Mouse (Mus musculus) gastrocnemius, adult 2 months (tissue): ENCODE data around the gene Cnot3. TPM values are rescaled to one million over a fixed set of nuclear protein-coding genes. Genes with fewer than 3 reads are reported as not detected.
"Not testable (repeated sequence)": the region's sequence is repeated elsewhere in the genome, so short reads cannot be mapped to it uniquely, and the experiment has no call there.

Source experiments
- DNase-seq: peaks from one replicate; pipeline ENCODE4 v3.0.0; 2022
- H3K27ac ChIP-seq: fragments of 200-600 bp; 2 replicates; pipeline ENCODE4 v1.8.1; 2022; ENCODE audit warnings: mild to moderate bottlenecking
- H3K4me3 ChIP-seq: fragments of 200-600 bp; 2 replicates; pipeline ENCODE4 v1.8.1; 2022; ENCODE audit warnings: mild to moderate bottlenecking, moderate library complexity
- CTCF ChIP-seq: fragments of 200-600 bp; IDR thresholded peaks from 2 replicates; pipeline ENCODE4 v1.8.1; 2022; ENCODE audit warnings: antibody characterized with exemption, mild to moderate bottlenecking, moderate library complexity
- intact Hi-C: fragments of 180-260 bp; cut with DNase I; formaldehyde crosslinking; loops from one replicate; pipeline ENCODE4 v1.15.1; 2025
- long read RNA-seq, 2 experiments: library from polyadenylated mRNA; stranded (forward); transcript quantifications; one replicate each; pipeline ENCODE4 v2.0.0; 2021
- total RNA-seq, 2 experiments: library from RNA; stranded (reverse); gene quantifications; 2 replicates each; pipeline ENCODE4 v1.2.3; 2021

Gene Cnot3
- total RNA-seq: 10 to 100 TPM; 16.0 to 20.2 TPM
- long read RNA-seq, experiment 1, transcript Cnot3-201 (18 exons, 2,822 nt): major isoform, 15 of 28 reads
- long read RNA-seq, experiment 1, partial matches to known transcripts: 2 of 28 reads
- long read RNA-seq, experiment 1, other reads (novel, unspliced or antisense): 11 of 28 reads
- long read RNA-seq, experiment 2, full-length matches to known transcripts: 18 of 31 reads
- long read RNA-seq, experiment 2, partial matches to known transcripts: 0 of 31 reads
- long read RNA-seq, experiment 2, other reads (novel, unspliced or antisense): 13 of 31 reads

DNA sequence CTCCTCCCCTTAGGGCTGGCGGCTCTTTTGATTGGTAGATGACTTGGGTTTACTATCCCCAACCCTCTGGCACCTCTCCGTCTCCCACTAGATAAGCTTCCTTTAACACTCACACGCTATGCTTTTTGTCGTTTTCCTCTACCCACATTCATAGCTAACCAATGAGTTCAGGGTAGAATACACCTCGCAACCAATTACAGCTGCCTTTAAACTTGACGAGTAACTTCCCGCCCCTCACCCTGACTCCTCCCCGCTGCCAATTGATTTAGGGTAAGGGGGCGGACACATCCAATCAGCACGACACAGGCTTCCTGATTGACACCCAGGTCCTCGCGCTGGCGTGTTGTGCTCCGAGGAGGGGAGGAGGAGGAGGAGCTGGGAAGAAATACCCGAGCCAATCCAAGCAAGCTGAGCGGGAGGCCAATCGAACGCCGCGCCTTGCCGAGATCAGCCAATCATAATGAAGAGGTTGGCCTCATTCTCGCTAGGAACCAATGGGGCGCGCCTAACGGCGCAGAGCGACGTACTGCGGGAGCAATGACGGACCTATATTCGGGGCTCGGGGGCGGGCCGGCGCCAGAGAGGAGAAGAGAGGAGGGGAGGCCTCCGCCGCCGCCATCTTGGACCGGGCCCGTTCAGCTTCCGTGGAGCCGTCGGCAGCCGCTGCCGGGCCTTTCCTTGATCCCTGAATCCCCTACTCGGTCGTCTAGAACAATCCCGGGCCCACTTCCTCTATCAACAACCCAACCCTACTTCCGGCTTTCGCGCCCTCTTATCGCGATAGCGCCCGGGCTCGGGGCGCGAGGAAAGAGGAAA lies at the start of gene Cnot3:
TSS of gene Cnot3 (plus strand) at position 597 of the 816 bp plus-strand sequence.
- intact Hi-C loops: loop anchor here (1.0 to 10.0 kb wide), 3 partner anchors 20 to 500 kb away; partner anchors contain the start of genes Leng1, Mboat7 and Tsen34
- peak within 1 kb of the TSS; percentile 75 for H3K4me3 ChIP-seq
- peak; percentile 99 for DNase-seq
- no peak for TF ChIP-seq CTCF
- peak within 1 kb of the TSS; percentile 98 for H3K27ac ChIP-seq

DNA sequence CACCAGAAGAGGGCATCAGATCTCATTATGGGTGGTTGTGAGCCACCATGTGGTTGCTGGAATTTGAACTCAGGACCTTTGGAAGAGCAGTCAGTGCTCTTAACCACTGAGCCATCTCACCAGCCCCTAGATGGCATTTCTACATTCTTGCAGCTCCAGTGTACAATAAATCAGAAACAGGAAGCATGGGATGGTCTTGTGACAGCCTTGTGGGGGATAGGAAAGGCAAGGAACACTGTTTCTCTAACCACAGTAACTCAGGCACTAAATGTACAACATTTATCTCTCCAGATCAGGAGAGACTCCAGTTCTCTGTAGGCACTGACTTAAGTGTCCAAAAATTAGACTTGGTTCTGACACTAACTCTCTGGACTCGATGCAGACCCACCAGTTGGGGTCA lies 47.3 kb upstream of the Cnot3 start:
- H3K4me3 ChIP-seq, intact Hi-C loops, DNase-seq, H3K27ac ChIP-seq: not testable (repeated sequence)

DNA sequence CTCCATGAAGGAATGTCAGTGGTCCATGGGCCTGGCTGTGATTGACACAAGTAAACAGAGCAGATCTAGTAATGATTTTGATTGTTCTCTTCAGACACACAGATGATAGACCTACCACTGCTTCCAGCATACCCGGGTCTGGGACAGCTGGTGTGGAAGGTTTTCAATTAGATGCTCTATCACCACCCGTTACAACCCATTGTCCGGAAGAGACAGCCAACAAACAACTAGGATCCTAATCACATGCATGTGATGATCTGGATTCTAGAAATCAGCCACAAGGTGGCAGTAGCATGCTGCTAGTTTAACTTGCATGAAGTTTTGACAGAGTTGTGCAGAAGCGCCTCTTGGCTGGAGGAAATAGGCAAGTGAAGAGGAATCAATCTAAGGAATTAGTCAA lies 43.9 kb upstream of the Cnot3 start:
- DNase-seq: peak; percentile 57
- intact Hi-C loops: no loop called here
- no peak overlapping the region for H3K27ac ChIP-seq
- TF ChIP-seq CTCF: peak; percentile 84
- no peak overlapping the region for H3K4me3 ChIP-seq

DNA sequence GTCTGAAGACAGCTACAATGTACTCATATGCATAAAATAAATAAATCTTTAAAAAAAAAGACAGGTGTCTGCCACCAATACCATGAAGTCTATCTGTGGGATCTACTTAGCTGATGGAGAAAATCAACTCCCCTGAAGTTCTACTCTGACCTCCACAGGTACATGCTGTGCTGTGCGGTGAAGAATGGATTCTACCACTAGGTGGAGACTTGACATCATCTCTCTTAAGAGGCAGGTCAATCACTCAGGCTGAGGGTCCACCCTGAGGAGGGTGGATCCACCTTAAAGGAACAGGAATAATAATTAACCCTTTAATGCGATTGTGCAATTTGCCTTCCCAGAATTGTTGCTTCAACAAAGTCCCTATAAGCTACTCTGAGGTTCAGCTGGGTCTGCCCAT lies 38.3 kb upstream of the Cnot3 start:
- Histone ChIP-seq H3K27ac (no peak overlapping the region), H3K4me3 (no peak overlapping the region)
- TF ChIP-seq CTCF: peak; percentile 56
- intact Hi-C loops: no loop called here
- no peak for DNase-seq

DNA sequence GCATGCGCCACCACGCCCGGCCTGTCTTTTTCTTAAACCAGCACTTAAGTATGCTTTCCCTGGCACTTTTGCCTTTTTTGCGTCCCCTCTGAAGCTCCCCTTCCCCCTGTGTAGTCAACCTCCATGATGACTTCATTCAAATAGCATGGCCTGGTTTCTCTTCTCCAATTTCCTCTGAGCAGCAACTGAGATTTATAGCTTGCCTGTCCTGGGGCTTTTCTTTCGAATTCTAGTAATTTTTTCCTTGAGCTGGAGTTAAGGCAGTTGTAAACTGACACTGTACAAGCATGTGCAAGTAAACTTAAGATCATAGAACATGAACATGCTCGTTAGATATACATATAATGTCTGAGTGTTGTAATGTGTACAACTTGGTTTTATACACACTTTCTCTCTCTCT lies 37.7 kb upstream of the Cnot3 start:
- H3K27ac ChIP-seq: no peak overlapping the region
- intact Hi-C loops: no loop called here
- DNase-seq: no peak
- TF ChIP-seq CTCF: no peak
- H3K4me3 ChIP-seq: no peak overlapping the region

DNA sequence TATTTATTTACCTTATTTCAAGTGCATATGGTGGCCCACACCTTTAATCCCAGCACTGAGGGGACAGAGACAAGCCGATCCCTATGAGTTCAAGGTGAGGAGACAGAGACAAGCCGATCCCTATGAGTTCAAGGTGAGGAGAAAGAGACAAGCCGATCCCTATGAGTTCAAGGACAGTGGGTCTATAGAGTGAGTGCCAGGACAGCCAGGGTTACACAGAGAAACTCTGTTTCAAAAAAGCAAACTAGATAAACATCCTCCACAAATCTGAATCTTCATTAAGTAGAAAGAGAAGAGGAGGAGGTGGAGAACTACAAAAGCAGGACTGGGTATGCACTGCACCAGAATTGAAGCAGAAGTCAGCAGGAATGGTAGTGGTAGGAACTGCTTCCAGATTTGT lies 36.4 kb upstream of the Cnot3 start:
- TF ChIP-seq CTCF: no peak

DNA sequence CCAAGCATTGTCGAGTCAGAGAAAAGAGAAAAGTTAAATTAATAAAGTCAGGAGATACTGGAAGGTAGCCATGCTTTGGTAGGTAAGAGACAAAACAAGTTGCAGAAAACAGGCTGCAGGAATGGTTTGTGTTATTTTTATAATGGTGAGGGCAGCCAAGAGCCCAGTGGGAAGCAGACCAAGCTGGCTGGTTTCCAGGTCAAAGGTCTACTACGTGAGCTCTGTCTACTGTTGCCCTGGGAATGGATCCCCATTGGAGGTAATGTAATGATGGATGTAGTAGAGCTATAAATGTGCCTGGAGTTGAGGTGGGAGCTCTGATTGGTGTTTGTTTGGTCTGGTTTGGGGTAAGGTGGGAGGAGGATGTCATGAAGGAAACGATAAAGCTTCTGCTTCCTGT lies 36.0 kb upstream of the Cnot3 start:
- Histone ChIP-seq H3K4me3 (no peak overlapping the region), H3K27ac (peak overlapping the region; percentile 48; the same call in 1 of the 2 replicates)
- intact Hi-C loops: no loop called here
- TF ChIP-seq CTCF: no peak
- peak; percentile 57 for DNase-seq

More for the DNA sequence above, 36.4 kb upstream of the Cnot3 start:
- H3K4me3 ChIP-seq: no peak overlapping the region
- intact Hi-C loops: no loop called here
- H3K27ac ChIP-seq: peak overlapping the region; percentile 48; the same call in 1 of the 2 replicates
- DNase-seq: no peak

DNA sequence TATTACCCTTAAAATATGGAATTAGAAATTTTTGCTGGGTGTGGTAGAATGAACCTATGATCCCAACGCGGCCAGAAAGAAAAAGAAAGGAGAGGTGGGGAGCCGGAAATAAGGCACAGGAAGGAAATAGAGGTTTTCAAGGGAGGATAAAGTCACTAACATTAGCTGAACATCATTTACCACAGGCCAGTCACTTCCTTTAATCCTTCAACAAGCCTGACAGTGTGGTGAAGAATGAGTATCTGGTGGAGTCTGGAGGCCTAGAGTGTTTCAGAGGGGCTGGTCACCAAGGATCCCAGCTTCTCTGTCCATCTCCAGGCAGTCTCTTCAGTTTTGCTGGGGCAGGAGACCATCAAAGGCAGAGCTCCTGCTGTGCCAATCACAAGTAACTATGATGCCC lies 34.6 kb upstream of the Cnot3 start:
- no peak for TF ChIP-seq CTCF
- intact Hi-C loops: loop anchor here (10.0 kb wide), 1 partner anchor 524 kb away; the partner anchor contains the start of gene Leng8
- no peak overlapping the region for H3K4me3 ChIP-seq
- no peak overlapping the region for H3K27ac ChIP-seq
- no peak for DNase-seq

DNA sequence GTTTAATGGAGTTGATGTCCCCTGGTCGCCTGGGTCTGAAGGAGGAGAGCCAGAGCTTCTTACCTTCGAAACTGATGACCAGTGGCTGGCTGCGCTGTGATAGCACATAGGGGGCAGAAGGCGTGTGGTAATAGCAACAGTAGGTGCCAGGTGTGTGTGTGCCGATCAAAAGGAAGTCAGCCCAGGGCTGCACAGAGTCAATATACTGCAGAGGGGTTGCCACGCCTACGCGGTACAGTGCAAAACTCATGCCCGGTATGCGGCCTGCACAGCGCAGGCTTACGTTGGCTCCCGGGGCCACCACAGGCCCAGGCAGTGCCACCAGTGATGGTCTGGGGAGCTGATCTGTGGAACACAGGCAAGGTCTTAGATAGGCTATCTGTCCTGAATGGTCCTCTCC lies 34.1 kb upstream of the Cnot3 start:
- no peak for TF ChIP-seq CTCF
- no peak overlapping the region for H3K4me3 ChIP-seq
- intact Hi-C loops: loop anchor here (10.0 kb wide), 1 partner anchor 524 kb away; the partner anchor contains the start of gene Leng8
- H3K27ac ChIP-seq: no peak overlapping the region
- no peak for DNase-seq

DNA sequence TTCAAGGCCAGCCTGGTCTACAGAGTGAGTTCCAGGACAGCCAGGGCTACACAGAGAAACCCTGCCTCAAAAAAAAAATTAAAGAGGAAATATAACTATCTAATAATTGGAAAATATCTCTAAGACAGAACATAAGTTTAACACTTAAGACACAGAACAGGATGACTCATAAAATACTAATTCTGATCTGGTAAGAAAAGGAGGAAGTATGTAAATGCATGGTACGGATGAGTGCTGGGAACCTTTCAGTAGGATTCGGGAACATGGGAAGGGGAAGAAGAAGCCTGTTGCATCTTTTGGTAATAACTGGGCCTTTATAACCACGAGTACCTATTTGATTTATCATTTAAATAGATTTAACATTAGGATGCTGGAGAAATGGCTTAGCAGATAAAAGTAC lies 31.0 kb upstream of the Cnot3 start:
- no peak overlapping the region for H3K27ac ChIP-seq
- H3K4me3 ChIP-seq: no peak overlapping the region
- intact Hi-C loops: loop anchor here (10.0 kb wide), 1 partner anchor 521 kb away; the partner anchor contains the start of gene Leng8
- TF ChIP-seq CTCF: no peak
- no peak for DNase-seq

DNA sequence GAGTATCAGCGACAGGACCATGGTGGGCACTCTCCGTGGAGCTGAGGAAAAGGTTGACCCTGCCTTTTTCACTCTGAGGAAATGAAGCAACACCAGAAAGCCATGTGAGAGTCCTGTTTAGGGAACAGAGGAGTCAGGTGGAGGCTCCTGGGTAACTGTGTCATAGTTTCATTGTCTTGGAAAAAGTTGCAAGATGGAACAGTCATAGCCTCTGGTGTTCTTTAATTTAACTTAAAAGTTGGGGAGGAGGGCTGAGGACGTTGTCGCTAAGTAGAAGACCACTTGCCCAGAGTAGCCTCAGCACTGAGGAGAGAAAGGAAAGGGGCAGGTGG lies 29.0 kb upstream of the Cnot3 start, which contains the start of gene Oscar:
TSS of gene Oscar (minus strand) at position 101 of the 332 bp plus-strand sequence.
- no peak for TF ChIP-seq CTCF
- DNase-seq: no peak
- Histone ChIP-seq H3K27ac (peak within 1 kb of the TSS; percentile 92), H3K4me3 (peak within 1 kb of the TSS; percentile 83)
- intact Hi-C loops: loop anchor here (5.0 to 10.0 kb wide), 2 partner anchors 284 to 519 kb away; partner anchors contain the start of genes Cacng7 and Leng8

DNA sequence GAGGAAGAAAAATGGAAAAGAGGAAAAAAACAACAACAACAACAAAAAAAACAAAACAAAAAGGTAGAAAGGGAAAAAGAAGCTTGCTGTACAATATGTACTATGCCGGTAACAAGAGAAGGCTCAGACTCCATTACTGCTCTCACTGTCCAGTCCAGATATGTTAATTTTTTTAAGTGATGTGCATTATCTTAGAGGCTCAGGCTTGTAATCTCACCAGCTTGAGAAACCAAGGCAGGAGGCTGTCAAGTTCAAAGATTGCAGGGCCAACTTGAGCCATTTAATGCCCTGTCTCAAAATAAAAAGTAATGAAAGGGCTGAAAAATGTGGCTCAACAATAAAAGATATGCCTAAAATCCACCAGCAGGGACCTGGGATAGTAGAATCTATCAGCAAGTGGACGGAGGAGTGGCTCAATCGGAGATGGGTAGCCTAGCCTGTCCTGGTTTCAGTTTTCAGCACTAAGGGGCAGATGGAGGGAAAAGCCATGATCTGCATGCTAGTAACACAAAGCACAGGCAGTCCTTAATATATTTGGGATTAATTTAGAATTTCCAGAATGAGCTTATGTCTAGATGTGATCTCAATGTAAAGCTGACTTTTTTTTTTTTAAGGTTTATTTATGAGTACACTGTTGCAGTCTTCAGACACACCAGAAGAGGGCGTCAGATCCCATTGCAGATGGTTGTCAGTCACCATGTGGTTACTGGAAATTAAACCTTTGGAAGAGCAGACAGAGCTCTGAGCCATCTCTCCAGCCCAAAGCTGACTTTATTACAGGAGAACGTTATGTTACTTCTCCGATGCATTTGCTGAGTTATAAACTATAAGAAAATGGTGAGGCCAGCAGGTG lies 28.5 kb upstream of the Cnot3 start:
- DNase-seq: peak; percentile 33
- H3K27ac ChIP-seq: peak overlapping the region; percentile 92
- intact Hi-C loops: loop anchor here (5.0 to 10.0 kb wide), 2 partner anchors 284 to 518 kb away; partner anchors contain the start of genes Cacng7 and Leng8
- peak overlapping the region; percentile 83 for H3K4me3 ChIP-seq
- TF ChIP-seq CTCF: peak; percentile 56
